Mouse (Mus musculus): ENCODE data around the gene Micu2. TPM values are rescaled to one million over a fixed set of nuclear protein-coding genes. Genes with fewer than 3 reads are reported as not detected.
"Not testable (repeated sequence)": the region's sequence is repeated elsewhere in the genome, so short reads cannot be mapped to it uniquely, and the experiment has no call there.

Micu2 gene
- polyA plus RNA-seq, 1 experiment from 2014 or later: 71.8 TPM

DNA sequence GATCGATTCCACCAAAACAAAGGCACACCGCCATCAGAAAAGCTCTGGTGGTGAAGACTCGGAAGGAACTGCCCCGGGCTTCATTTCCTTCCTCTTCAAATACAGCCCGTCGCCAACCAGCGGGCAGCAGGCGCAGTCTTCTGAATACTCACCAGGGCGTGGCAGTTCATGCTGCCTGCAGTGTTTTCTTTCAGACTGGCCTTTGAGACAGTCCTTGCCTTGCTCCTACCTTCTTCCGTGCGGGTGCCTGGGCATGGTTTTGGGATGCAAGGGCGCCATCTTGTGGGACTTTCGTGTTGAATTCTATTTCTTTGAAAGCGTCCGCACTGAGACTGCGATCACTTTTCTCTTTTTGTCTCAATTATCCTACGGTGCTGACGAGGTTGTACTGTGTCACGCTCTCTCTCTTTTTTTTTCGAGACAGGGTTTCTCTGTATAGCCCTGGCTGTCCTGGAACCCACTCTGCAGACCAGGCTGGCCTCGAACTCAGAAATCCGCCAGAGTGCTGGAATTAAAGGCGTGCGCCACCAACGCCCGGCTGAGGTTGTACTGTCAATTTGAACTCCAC is 88.5 kb downstream of the Micu2 start:
- peak overlapping the region; percentile 37 for H3K4me3 ChIP-seq (replicated peaks; ENCODE audit: low read length)
- H3K4me2 ChIP-seq (ENCODE audit: low read length): peak overlapping the region; percentile 60
- H3K9ac ChIP-seq (replicated peaks; ENCODE audit: low read depth, low read length): peak overlapping the region; percentile 70
- H3K27ac ChIP-seq (ENCODE audit: low read length): peak overlapping the region; percentile 23; the same call in 1 of the 2 replicates
- 18% methylated on average over 26 of the region's 26 CpGs for WGBS
- ATAC-seq: peak; percentile 91
- H3K4me1 ChIP-seq (replicated peaks; ENCODE audit: control insufficient read depth, insufficient read depth, low read length): peaks cover 3% of the 10 kb centered on the region; the same call in 1 of the 2 replicates
- H3K36me3 ChIP-seq (ENCODE audit: control insufficient read depth, insufficient read depth): no peaks in the 10 kb centered on the region
- H3K27me3 ChIP-seq (replicated peaks; ENCODE audit: control insufficient read depth, insufficient read depth, low read length): no peaks in the 10 kb centered on the region
- no peaks in the 10 kb centered on the region for H3K9me3 ChIP-seq (ENCODE audit: control insufficient read depth, low read length)

DNA sequence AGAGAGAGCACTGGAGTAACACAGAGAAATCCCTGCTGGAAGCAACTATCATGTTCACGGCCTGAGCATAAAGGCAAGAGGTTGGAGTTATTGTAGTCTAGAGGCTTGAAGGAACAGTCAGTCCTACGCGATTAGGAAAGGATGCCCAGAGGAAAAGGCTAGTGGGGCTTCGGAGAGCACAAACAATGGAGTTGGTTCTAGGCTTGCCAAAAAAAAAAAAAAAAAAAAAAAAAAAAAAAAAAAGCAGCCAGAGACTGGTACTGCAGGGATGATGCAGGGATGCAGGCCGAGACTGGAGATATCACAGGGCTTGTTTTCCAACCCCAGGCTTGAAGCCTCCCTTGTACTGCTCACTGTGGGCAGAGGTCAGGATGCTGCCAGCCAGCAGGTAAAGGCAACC is 89.8 kb downstream of the Micu2 start:
- H3K27me3 ChIP-seq (replicated peaks; ENCODE audit: control insufficient read depth, insufficient read depth, low read length): no peaks in the 10 kb centered on the region
- no peaks in the 10 kb centered on the region for H3K9me3 ChIP-seq (ENCODE audit: control insufficient read depth, low read length)
- H3K27ac ChIP-seq (ENCODE audit: low read length): no peak overlapping the region
- no peak overlapping the region for H3K9ac ChIP-seq (replicated peaks; ENCODE audit: low read depth, low read length)
- no peaks in the 10 kb centered on the region for H3K36me3 ChIP-seq (ENCODE audit: control insufficient read depth, insufficient read depth)
- H3K4me3 ChIP-seq (replicated peaks; ENCODE audit: low read length): no peak overlapping the region
- H3K4me2 ChIP-seq (ENCODE audit: low read length): no peak overlapping the region
- ATAC-seq: no peak
- WGBS: 58% methylated on average over 5 of the region's 5 CpGs
- peaks cover 3% of the 10 kb centered on the region; the same call in 1 of the 2 replicates for H3K4me1 ChIP-seq (replicated peaks; ENCODE audit: control insufficient read depth, insufficient read depth, low read length)

DNA sequence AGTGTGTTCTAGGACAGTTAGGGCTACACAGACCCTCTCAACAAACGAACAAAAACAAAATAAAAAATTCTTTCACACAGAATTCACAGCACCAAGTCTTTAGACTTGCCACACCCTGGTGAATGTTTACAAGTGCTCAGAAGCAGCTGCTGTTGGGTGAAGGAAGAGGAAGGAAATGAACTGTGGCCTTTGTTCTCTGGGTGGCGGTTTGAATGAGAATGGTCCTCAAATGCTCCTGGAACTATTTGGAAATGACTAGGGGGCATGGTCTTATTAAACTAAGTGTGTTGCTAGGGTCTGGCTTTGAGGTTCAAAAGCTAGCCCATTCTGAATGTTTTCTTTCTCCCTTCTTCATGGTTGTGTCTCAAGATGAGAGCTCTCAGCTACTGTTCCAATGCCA is 90.6 kb downstream of the Micu2 start:
- H3K36me3 ChIP-seq (ENCODE audit: control insufficient read depth, insufficient read depth): no peaks in the 10 kb centered on the region
- no peak overlapping the region for H3K27ac ChIP-seq (ENCODE audit: low read length)
- 73% methylated on average over 2 of the region's 2 CpGs for WGBS
- H3K4me3 ChIP-seq (replicated peaks; ENCODE audit: low read length): no peak overlapping the region
- no peak overlapping the region for H3K9ac ChIP-seq (replicated peaks; ENCODE audit: low read depth, low read length)
- H3K9me3 ChIP-seq (ENCODE audit: control insufficient read depth, low read length): no peaks in the 10 kb centered on the region
- no peak for ATAC-seq
- H3K4me2 ChIP-seq (ENCODE audit: low read length): no peak overlapping the region
- no peaks in the 10 kb centered on the region for H3K27me3 ChIP-seq (replicated peaks; ENCODE audit: control insufficient read depth, insufficient read depth, low read length)
- peaks cover 3% of the 10 kb centered on the region; the same call in 1 of the 2 replicates for H3K4me1 ChIP-seq (replicated peaks; ENCODE audit: control insufficient read depth, insufficient read depth, low read length)

DNA sequence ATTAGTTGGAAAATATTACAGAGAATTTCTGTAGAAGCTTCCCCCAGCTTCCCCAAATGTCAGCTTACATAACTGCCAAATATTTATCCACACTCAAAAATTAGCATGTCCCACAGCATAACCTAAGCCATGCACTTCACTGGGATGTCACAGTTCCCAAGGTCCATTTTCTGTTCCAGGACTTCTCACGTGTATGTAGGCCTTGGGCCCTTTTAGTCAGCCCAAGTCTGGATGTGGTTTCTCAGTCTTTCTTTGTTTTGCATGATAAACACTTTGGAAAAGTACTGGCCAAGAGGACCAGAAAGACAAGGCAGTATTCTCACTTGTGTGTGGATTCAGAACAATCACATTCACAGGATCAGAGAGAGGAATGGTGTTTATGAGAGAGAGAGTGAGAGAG is 97.1 kb downstream of the Micu2 start:
- H3K27me3 ChIP-seq (replicated peaks; ENCODE audit: control insufficient read depth, insufficient read depth, low read length): no peaks in the 10 kb centered on the region
- no peak for ATAC-seq

DNA sequence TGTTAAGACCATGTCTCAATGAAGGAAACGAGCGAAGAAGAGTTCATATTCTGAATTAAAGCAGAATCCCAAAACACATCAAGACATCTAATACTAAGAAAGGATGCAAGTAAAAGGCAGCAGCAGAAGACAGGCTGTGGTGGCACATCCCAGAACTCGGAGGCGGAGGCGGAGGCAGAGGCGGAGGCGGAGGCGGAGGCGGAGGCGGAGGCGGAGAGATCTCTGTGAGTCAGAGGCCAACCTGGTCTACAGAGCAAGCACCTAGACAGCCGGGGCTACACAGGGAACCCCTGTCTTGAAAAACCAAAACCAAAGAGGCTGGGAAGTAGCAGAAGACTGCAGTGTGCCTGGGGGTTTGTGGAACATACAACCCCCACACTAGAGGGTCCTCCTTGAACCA is 102.2 kb downstream of the Micu2 start:
- no peak for ATAC-seq
- WGBS: 97% methylated on average over 12 of the region's 12 CpGs
- no peaks in the 10 kb centered on the region for H3K9me3 ChIP-seq (ENCODE audit: control insufficient read depth, low read length)

More for the DNA sequence above, 97.1 kb downstream of the Micu2 start:
- H3K4me3 ChIP-seq (replicated peaks; ENCODE audit: low read length): no peak overlapping the region
- no peaks in the 10 kb centered on the region for H3K4me1 ChIP-seq (replicated peaks; ENCODE audit: control insufficient read depth, insufficient read depth, low read length)
- no peak overlapping the region for H3K27ac ChIP-seq (ENCODE audit: low read length)
- no peaks in the 10 kb centered on the region for H3K9me3 ChIP-seq (ENCODE audit: control insufficient read depth, low read length)
- H3K4me2 ChIP-seq (ENCODE audit: low read length): no peak overlapping the region
- 62% methylated on average over 1 of the region's 1 CpGs for WGBS
- H3K36me3 ChIP-seq (ENCODE audit: control insufficient read depth, insufficient read depth): no peaks in the 10 kb centered on the region
- no peak overlapping the region for H3K9ac ChIP-seq (replicated peaks; ENCODE audit: low read depth, low read length)

DNA sequence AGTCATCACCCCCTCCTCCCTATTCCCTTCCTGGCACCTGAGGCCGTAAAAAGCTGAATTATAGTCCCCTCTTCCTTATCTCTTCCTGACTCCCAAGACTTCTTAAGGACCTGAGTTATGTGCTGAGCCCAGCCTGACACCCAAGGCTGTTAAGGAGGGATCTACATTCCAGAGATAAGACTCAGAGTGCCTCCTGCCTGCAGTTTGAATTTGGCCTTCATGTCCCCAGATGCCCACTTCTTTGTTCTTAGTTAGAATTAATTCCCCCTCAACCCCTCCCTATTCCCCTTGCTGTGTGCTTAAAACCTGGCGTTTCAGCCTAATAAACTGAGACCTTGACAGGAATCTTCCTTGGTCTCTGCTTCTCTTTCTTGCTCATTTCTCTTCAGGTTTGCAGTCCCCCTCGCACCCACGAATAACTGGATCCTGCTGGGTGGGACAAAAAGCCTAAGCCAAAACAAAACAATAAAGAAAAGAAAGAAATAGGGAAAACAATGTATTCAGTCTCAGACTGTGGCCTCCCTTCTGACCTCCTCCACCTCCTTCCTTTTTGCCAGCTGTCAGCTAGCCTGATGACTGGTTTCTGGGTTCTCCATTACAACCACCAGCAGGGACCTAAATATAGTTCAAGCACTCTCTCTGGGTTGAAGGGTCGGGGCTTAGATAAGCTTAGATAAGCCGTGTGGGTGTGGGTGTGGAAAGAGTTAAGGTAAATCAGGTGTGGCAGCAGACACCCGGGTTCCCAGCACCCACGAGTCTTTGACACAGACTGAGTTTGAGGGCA is 102.8 kb downstream of the Micu2 start:
- H3K4me2 ChIP-seq (ENCODE audit: low read length); H3K4me3 ChIP-seq (replicated peaks; ENCODE audit: low read length); H3K4me1 ChIP-seq (replicated peaks; ENCODE audit: control insufficient read depth, insufficient read depth, low read length); H3K27me3 ChIP-seq (replicated peaks; ENCODE audit: control insufficient read depth, insufficient read depth, low read length); H3K27ac ChIP-seq (ENCODE audit: low read length); H3K36me3 ChIP-seq (ENCODE audit: control insufficient read depth, insufficient read depth); ATAC-seq; H3K9ac ChIP-seq (replicated peaks; ENCODE audit: low read depth, low read length); H3K9me3 ChIP-seq (ENCODE audit: control insufficient read depth, low read length): not testable (repeated sequence)
- WGBS: 62% methylated on average over 8 of the region's 8 CpGs

More for the DNA sequence above, 102.2 kb downstream of the Micu2 start:
- no peaks in the 10 kb centered on the region for H3K27me3 ChIP-seq (replicated peaks; ENCODE audit: control insufficient read depth, insufficient read depth, low read length)
- no peaks in the 10 kb centered on the region for H3K36me3 ChIP-seq (ENCODE audit: control insufficient read depth, insufficient read depth)
- H3K4me2 ChIP-seq (ENCODE audit: low read length): no peak overlapping the region
- no peak overlapping the region for H3K9ac ChIP-seq (replicated peaks; ENCODE audit: low read depth, low read length)
- no peak overlapping the region for H3K4me3 ChIP-seq (replicated peaks; ENCODE audit: low read length)
- H3K27ac ChIP-seq (ENCODE audit: low read length): no peak overlapping the region
- no peaks in the 10 kb centered on the region for H3K4me1 ChIP-seq (replicated peaks; ENCODE audit: control insufficient read depth, insufficient read depth, low read length)

DNA sequence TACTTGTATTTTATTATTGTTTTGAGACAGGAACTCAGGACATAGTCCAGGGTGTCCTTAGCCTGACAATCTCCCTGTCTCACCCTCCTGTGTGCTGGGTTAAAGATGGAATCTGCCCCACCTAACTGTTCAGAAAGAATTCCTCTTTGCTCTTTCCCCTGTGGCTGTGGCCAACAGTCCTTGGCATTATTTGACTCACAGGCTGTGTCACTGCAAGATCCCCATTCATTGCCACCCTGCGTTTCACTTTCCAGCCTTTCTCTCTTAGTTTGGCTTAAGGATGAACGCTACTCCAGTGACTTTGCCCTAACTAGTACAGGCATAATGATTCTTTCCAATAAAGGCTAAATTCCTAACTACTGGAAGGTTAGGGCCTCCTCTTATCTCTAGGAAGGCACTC is 104.7 kb downstream of the Micu2 start:
- Histone ChIP-seq H3K9ac (replicated peaks; ENCODE audit: low read depth, low read length) (no peak overlapping the region), H3K36me3 (ENCODE audit: control insufficient read depth, insufficient read depth) (no peaks in the 10 kb centered on the region), H3K4me1 (replicated peaks; ENCODE audit: control insufficient read depth, insufficient read depth, low read length) (no peaks in the 10 kb centered on the region), H3K4me3 (replicated peaks; ENCODE audit: low read length) (no peak overlapping the region), H3K4me2 (ENCODE audit: low read length) (no peak overlapping the region), H3K27me3 (replicated peaks; ENCODE audit: control insufficient read depth, insufficient read depth, low read length) (no peaks in the 10 kb centered on the region), H3K27ac (ENCODE audit: low read length) (no peak overlapping the region), H3K9me3 (ENCODE audit: control insufficient read depth, low read length) (no peaks in the 10 kb centered on the region)
- 88% methylated on average over 2 of the region's 2 CpGs for WGBS
- ATAC-seq: no peak

DNA sequence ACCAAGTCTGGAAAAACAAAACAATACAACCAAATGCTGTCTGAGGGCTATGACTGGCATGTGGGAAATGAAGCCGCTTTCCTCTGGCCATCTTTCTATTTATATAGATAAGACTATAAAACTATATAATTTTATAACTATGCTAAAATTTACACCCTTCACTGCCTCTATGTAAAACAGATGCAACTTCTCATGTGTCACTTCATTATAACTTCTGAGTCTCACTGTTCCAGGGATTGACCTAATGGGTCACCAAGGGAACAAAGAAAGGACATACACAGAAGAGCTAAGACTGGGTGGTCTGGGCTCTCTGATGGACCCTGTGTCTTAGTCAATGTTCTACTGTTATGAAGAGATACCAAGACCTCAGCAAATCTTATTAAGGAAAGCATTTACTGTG is 106.1 kb downstream of the Micu2 start:
- H3K36me3 ChIP-seq (ENCODE audit: control insufficient read depth, insufficient read depth): no peaks in the 10 kb centered on the region
- no peak overlapping the region for H3K4me3 ChIP-seq (replicated peaks; ENCODE audit: low read length)
- no peak overlapping the region for H3K9ac ChIP-seq (replicated peaks; ENCODE audit: low read depth, low read length)
- H3K4me1 ChIP-seq (replicated peaks; ENCODE audit: control insufficient read depth, insufficient read depth, low read length): peaks cover 11% of the 10 kb centered on the region
- no peaks in the 10 kb centered on the region for H3K9me3 ChIP-seq (ENCODE audit: control insufficient read depth, low read length)
- WGBS: 97% methylated on average over 1 of the region's 1 CpGs
- H3K27me3 ChIP-seq (replicated peaks; ENCODE audit: control insufficient read depth, insufficient read depth, low read length): no peaks in the 10 kb centered on the region
- no peak overlapping the region for H3K4me2 ChIP-seq (ENCODE audit: low read length)
- ATAC-seq: no peak
- H3K27ac ChIP-seq (ENCODE audit: low read length): no peak overlapping the region

DNA sequence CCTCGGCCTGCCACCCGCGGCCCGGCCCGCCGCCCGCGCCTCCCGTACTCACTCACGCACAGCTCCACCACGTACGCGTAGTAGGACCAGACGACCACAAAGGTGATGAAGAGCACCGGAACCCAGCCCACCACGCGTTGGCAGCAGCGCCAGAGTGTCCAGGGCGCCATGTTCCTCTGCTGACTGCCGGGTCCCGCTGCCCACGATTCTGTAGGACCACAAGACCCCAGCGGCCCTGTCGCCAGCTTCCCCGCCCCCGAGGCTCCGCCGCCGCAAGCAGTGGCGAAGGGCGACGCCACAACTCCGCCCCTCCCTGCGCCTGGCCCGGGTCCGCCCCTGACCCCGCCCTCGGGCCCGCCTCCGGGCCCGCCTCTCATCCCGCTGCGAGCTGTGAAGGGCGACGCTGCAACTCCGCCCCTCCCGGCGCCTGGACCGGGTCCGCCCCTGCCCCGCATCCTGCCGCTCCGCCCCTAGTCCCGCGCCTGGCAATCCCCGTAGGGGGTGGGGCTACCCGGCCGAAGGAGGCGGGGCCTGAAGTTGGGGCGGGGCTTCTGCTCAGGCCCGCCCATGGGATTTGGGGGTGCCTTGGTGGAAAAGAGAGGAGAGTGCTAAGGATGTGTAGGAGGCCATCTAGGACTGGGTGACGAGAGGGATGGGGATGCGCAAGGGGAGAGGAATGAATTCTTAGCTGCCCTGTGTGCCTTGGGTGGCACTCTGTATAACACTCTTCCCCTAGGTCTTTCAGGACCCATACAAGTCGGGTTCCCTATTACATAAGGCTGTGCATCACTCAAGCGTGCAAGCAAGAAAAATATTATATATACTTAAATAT is 108.8 kb downstream of the Micu2 start, which contains the start of gene Zdhhc20:
Gene Zdhhc20 (minus strand): TSS at position 266 of the 832 bp plus-strand sequence.
- 3% methylated on average over 59 of the region's 65 CpGs for WGBS
- peak within 1 kb of the TSS; percentile 67 for H3K4me3 ChIP-seq (replicated peaks; ENCODE audit: low read length)
- H3K27me3 ChIP-seq (replicated peaks; ENCODE audit: control insufficient read depth, insufficient read depth, low read length): no peaks in the 10 kb centered on the region
- H3K9ac ChIP-seq (replicated peaks; ENCODE audit: low read depth, low read length): peak within 1 kb of the TSS; percentile 90
- H3K4me2 ChIP-seq (ENCODE audit: low read length): peak within 1 kb of the TSS; percentile 63
- no peaks in the 10 kb centered on the region for H3K9me3 ChIP-seq (ENCODE audit: control insufficient read depth, low read length)
- ATAC-seq: peak; percentile 98
- peaks cover 17% of the 10 kb centered on the region for H3K4me1 ChIP-seq (replicated peaks; ENCODE audit: control insufficient read depth, insufficient read depth, low read length)
- H3K27ac ChIP-seq (ENCODE audit: low read length): peak within 1 kb of the TSS; percentile 80
- no peaks in the 10 kb centered on the region for H3K36me3 ChIP-seq (ENCODE audit: control insufficient read depth, insufficient read depth)

Measured in forebrain, embryonic 16.5 days (tissue).